Mouse (Mus musculus): ENCODE measurements at regions not wholly inside any gene's neighbourhood (a gene's known extent, or its start where the extent isn't known, plus 50 kb on each side); places are given as distances from the start of the nearest gene placed in this dataset.

GRCm38 (mm10) chr2:173978138-173978765, 97.9 kb upstream of the Stx16 start:
- Histone ChIP-seq H3K27ac (replicated peaks) (no peak overlapping the region), H3K9me3 (replicated peaks) (peaks cover 15% of the 10 kb centered on the region), H3K4me3 (no peak overlapping the region), H3K4me1 (peaks cover 21% of the 10 kb centered on the region), H3K27me3 (ENCODE audit: low read depth, poor library complexity, severe bottlenecking) (no peaks in the 10 kb centered on the region), H3K36me3 (no peaks in the 10 kb centered on the region)
- WGBS: 84% methylated on average over 13 of the region's 13 CpGs
- peak; percentile 10 for DNase-seq (ENCODE audit: low spot score)

- Histone ChIP-seq H3K4me1 (peaks cover 20% of the 10 kb centered on the region), H3K36me3 (no peaks in the 10 kb centered on the region), H3K27ac (replicated peaks) (no peak overlapping the region), H3K27me3 (ENCODE audit: low read depth, poor library complexity, severe bottlenecking) (no peaks in the 10 kb centered on the region), H3K4me3 (no peak overlapping the region), H3K9me3 (replicated peaks) (no peaks in the 10 kb centered on the region)
- 90% methylated on average over 9 of the region's 9 CpGs for WGBS
- DNase-seq (ENCODE audit: low spot score): peak; percentile 10
Observed at GRCm38 (mm10) chr2:173981036-173981435, 95.1 kb upstream of the Stx16 start.

GRCm38 (mm10) chr2:173987516-173987915, 88.6 kb upstream of the Stx16 start:
- Histone ChIP-seq H3K4me1 (peaks cover 28% of the 10 kb centered on the region), H3K36me3 (no peaks in the 10 kb centered on the region), H3K9me3 (replicated peaks) (no peaks in the 10 kb centered on the region), H3K27me3 (ENCODE audit: low read depth, poor library complexity, severe bottlenecking) (no peaks in the 10 kb centered on the region), H3K4me3 (no peak overlapping the region), H3K27ac (replicated peaks) (peak overlapping the region; percentile 69; the same call in 1 of the 2 replicates)
- WGBS: 89% methylated on average over 7 of the region's 7 CpGs
- no peak for DNase-seq (ENCODE audit: low spot score)

GRCm38 (mm10) chr2:173987921-173988320, 88.2 kb upstream of the Stx16 start:
- H3K27ac ChIP-seq (replicated peaks): peak overlapping the region; percentile 69; the same call in 1 of the 2 replicates
- no peak overlapping the region for H3K4me3 ChIP-seq
- H3K36me3 ChIP-seq: no peaks in the 10 kb centered on the region
- WGBS: 83% methylated on average over 8 of the region's 8 CpGs
- peaks cover 28% of the 10 kb centered on the region for H3K4me1 ChIP-seq
- DNase-seq (ENCODE audit: low spot score): no peak
- no peaks in the 10 kb centered on the region for H3K9me3 ChIP-seq (replicated peaks)
- H3K27me3 ChIP-seq (ENCODE audit: low read depth, poor library complexity, severe bottlenecking): no peaks in the 10 kb centered on the region

GRCm38 (mm10) chr2:173988641-173989336, 87.3 kb upstream of the Stx16 start:
- WGBS: 75% methylated on average over 11 of the region's 11 CpGs
- DNase-seq (ENCODE audit: low spot score): no peak
- Histone ChIP-seq H3K27ac (replicated peaks) (peak overlapping the region; percentile 69), H3K9me3 (replicated peaks) (no peaks in the 10 kb centered on the region), H3K4me3 (no peak overlapping the region), H3K36me3 (no peaks in the 10 kb centered on the region), H3K4me1 (peaks cover 35% of the 10 kb centered on the region), H3K27me3 (ENCODE audit: low read depth, poor library complexity, severe bottlenecking) (no peaks in the 10 kb centered on the region)

- Histone ChIP-seq H3K27me3 (ENCODE audit: low read depth, poor library complexity, severe bottlenecking) (no peaks in the 10 kb centered on the region), H3K36me3 (no peaks in the 10 kb centered on the region), H3K4me1 (peaks cover 46% of the 10 kb centered on the region), H3K4me3 (no peak overlapping the region), H3K9me3 (replicated peaks) (no peaks in the 10 kb centered on the region), H3K27ac (replicated peaks) (no peak overlapping the region)
- no peak for DNase-seq (ENCODE audit: low spot score)
- 94% methylated on average over 4 of the region's 4 CpGs for WGBS
Observed at GRCm38 (mm10) chr2:173990664-173991063, 85.4 kb upstream of the Stx16 start.

GRCm38 (mm10) chr2:173991447-173991846, 84.7 kb upstream of the Stx16 start:
- peak overlapping the region; percentile 47 for H3K27ac ChIP-seq (replicated peaks)
- peaks cover 46% of the 10 kb centered on the region for H3K4me1 ChIP-seq
- H3K4me3 ChIP-seq: no peak overlapping the region
- no peak for DNase-seq (ENCODE audit: low spot score)
- WGBS: 94% methylated on average over 15 of the region's 15 CpGs
- no peaks in the 10 kb centered on the region for H3K27me3 ChIP-seq (ENCODE audit: low read depth, poor library complexity, severe bottlenecking)
- H3K9me3 ChIP-seq (replicated peaks): no peaks in the 10 kb centered on the region
- no peaks in the 10 kb centered on the region for H3K36me3 ChIP-seq

GRCm38 (mm10) chr2:173992041-173992440, 84.1 kb upstream of the Stx16 start:
- H3K4me3 ChIP-seq: no peak overlapping the region
- 56% methylated on average over 5 of the region's 5 CpGs for WGBS
- H3K27me3 ChIP-seq (ENCODE audit: low read depth, poor library complexity, severe bottlenecking): no peaks in the 10 kb centered on the region
- H3K27ac ChIP-seq (replicated peaks): peak overlapping the region; percentile 47
- DNase-seq (ENCODE audit: low spot score): peak; percentile 42
- no peaks in the 10 kb centered on the region for H3K9me3 ChIP-seq (replicated peaks)
- H3K36me3 ChIP-seq: no peaks in the 10 kb centered on the region
- H3K4me1 ChIP-seq: peaks cover 46% of the 10 kb centered on the region

- WGBS: 91% methylated on average over 5 of the region's 5 CpGs
- DNase-seq (ENCODE audit: low spot score): no peak
- H3K4me3 ChIP-seq: no peak overlapping the region
- H3K36me3 ChIP-seq: no peaks in the 10 kb centered on the region
- no peaks in the 10 kb centered on the region for H3K27me3 ChIP-seq (ENCODE audit: low read depth, poor library complexity, severe bottlenecking)
- H3K4me1 ChIP-seq: peaks cover 38% of the 10 kb centered on the region
- peak overlapping the region; percentile 38; the same call in 1 of the 2 replicates for H3K27ac ChIP-seq (replicated peaks)
- no peaks in the 10 kb centered on the region for H3K9me3 ChIP-seq (replicated peaks)
Observed at GRCm38 (mm10) chr2:173993431-173993955, 82.6 kb upstream of the Stx16 start.

- 52% methylated on average over 13 of the region's 13 CpGs for WGBS
- Histone ChIP-seq H3K9me3 (replicated peaks) (no peaks in the 10 kb centered on the region), H3K36me3 (no peaks in the 10 kb centered on the region), H3K4me3 (no peak overlapping the region), H3K27me3 (ENCODE audit: low read depth, poor library complexity, severe bottlenecking) (no peaks in the 10 kb centered on the region), H3K27ac (replicated peaks) (peak overlapping the region; percentile 74), H3K4me1 (peaks cover 29% of the 10 kb centered on the region)
- no peak for DNase-seq (ENCODE audit: low spot score)
Observed at GRCm38 (mm10) chr2:173994301-173995073, 81.6 kb upstream of the Stx16 start.

- no peak for DNase-seq (ENCODE audit: low spot score)
- Histone ChIP-seq H3K27ac (replicated peaks) (no peak overlapping the region), H3K27me3 (ENCODE audit: low read depth, poor library complexity, severe bottlenecking) (no peaks in the 10 kb centered on the region), H3K9me3 (replicated peaks) (peaks cover 13% of the 10 kb centered on the region), H3K36me3 (no peaks in the 10 kb centered on the region), H3K4me1 (peaks cover 22% of the 10 kb centered on the region), H3K4me3 (no peak overlapping the region)
- WGBS: 89% methylated on average over 8 of the region's 8 CpGs
Observed at GRCm38 (mm10) chr2:174004666-174005065, 71.4 kb upstream of the Stx16 start.

- Histone ChIP-seq H3K27ac (replicated peaks) (peak overlapping the region; percentile 75), H3K27me3 (ENCODE audit: low read depth, poor library complexity, severe bottlenecking) (no peaks in the 10 kb centered on the region), H3K4me1 (peaks cover 22% of the 10 kb centered on the region), H3K9me3 (replicated peaks) (peaks cover 13% of the 10 kb centered on the region), H3K36me3 (no peaks in the 10 kb centered on the region), H3K4me3 (no peak overlapping the region)
- WGBS: 87% methylated on average over 2 of the region's 2 CpGs
- DNase-seq (ENCODE audit: low spot score): no peak
Observed at GRCm38 (mm10) chr2:174007976-174008349, 68.1 kb upstream of the Stx16 start.
